In the genomic region with DNA sequence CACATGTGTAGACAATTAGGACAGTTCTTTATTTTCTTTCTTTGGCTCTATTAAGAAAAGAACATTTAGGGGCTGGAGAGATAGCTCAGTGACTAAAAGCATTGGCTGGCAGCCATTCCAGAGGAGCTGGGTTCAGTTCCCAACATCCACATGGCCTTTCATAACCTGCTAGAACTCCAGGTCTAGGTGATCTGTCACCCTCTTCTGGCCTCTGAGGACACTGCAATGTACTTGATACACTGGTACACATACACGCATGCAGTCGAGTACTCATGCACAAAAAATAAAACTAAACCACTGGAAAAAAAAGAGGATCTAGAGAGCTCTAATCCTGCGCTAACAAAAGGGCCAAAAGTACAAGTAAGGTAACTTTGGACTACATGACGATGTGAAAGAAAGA, we compare ENCODE assay signal across 23 mouse cellular contexts.
DNase-seq lines count a peak whose midpoint lies in the region; ATAC-seq and TF ChIP-seq lines count a peak whose summit lies in the region.
"Had no signal": no experiment of that assay in that cellular context is flagged by ENCODE, and none has a peak within 500 bp of the region (broad histone marks: within the 10 kb centered on the region; RNA-seq: fewer than 3 reads in every experiment).

No protein-coding gene starts in this region.

- DNase-seq in kidney, postnatal 0 days (ENCODE audit: low spot score) = no peak
- DNase-seq in retina, embryonic 14.5 days (ENCODE audit: low spot score) = peak; percentile 7
- no peak for DNase-seq in retina, postnatal 1 day
- DNase-seq in R1 (ENCODE audit: low read depth, low spot score) = peak; percentile 59
- DNase-seq in testis, postnatal 10 days (ENCODE audit: low spot score) = no peak
- DNase-seq: adrenal gland, postnatal 10 days; cerebellum, adult 18-20 months; cerebellum, postnatal 36 days; gastrocnemius, postnatal 10 days; heart, adult 11 months; heart, postnatal 10 days; kidney, adult 18-20 months; kidney, postnatal 10 days; thymus, postnatal 25 days had no signal

- H3K4me2 ChIP-seq in kidney, postnatal 0 days (ENCODE audit: low read length) = no peak overlapping the region
- no peak overlapping the region for H3K4me2 ChIP-seq in kidney, embryonic 14.5 days (replicated peaks; ENCODE audit: low read depth, low read length)
- H3K4me2 ChIP-seq: embryonic facial prominence, embryonic 15.5 days; heart, embryonic 12.5 days; liver, embryonic 11.5 days; midbrain, embryonic 12.5 days; neural tube, embryonic 12.5 days had no signal

- H3K27me3 ChIP-seq in kidney, postnatal 0 days (ENCODE audit: insufficient read depth, low read length) = no peaks in the 10 kb centered on the region
- no peaks in the 10 kb centered on the region for H3K27me3 ChIP-seq in kidney, embryonic 14.5 days (ENCODE audit: control insufficient read depth, insufficient read depth, low read length)
- H3K27me3 ChIP-seq: embryonic facial prominence, embryonic 15.5 days; midbrain, embryonic 12.5 days; neural tube, embryonic 12.5 days had no signal

- H3K36me3 ChIP-seq in kidney, postnatal 0 days (ENCODE audit: insufficient read depth, low read length) = no peaks in the 10 kb centered on the region
- H3K36me3 ChIP-seq in kidney, embryonic 14.5 days (ENCODE audit: control insufficient read depth, insufficient read depth, low read length) = peaks cover 7% of the 10 kb centered on the region; the same call in 1 of the 2 replicates
- H3K36me3 ChIP-seq: embryonic facial prominence, embryonic 15.5 days had no signal

- peak; percentile 36; the same call in 1 of the 2 replicates for TF ChIP-seq CTCF in kidney, postnatal 0 days (IDR thresholded peaks at IDR 0.05; ENCODE audit: low read depth)

- no peak overlapping the region for H3K27ac ChIP-seq in kidney, postnatal 0 days
- H3K27ac ChIP-seq in kidney, embryonic 14.5 days (ENCODE audit: low read depth, low read length) = no peak overlapping the region
- H3K27ac ChIP-seq: embryonic facial prominence, embryonic 15.5 days; hindbrain, embryonic 10.5 days; midbrain, embryonic 12.5 days; neural tube, embryonic 12.5 days had no signal

- no peaks in the 10 kb centered on the region for H3K4me1 ChIP-seq in kidney, postnatal 0 days (replicated peaks; ENCODE audit: insufficient read depth, low read length)
- H3K4me1 ChIP-seq in kidney, embryonic 14.5 days (ENCODE audit: control insufficient read depth, insufficient read depth, low read length) = no peaks in the 10 kb centered on the region
- H3K4me1 ChIP-seq: hindbrain, embryonic 10.5 days; midbrain, embryonic 12.5 days; neural tube, embryonic 12.5 days had no signal

- H3K9me3 ChIP-seq in kidney, postnatal 0 days (replicated peaks; ENCODE audit: low read length) = no peaks in the 10 kb centered on the region
- H3K9me3 ChIP-seq in kidney, embryonic 14.5 days (ENCODE audit: control insufficient read depth, low read length) = no peaks in the 10 kb centered on the region
- H3K9me3 ChIP-seq: embryonic facial prominence, embryonic 15.5 days; heart, embryonic 12.5 days; hindbrain, embryonic 10.5 days; midbrain, embryonic 12.5 days; neural tube, embryonic 12.5 days had no signal

- H3K4me3 ChIP-seq in kidney, postnatal 0 days (replicated peaks; ENCODE audit: low read depth, low read length) = no peak overlapping the region
- H3K4me3 ChIP-seq in kidney, embryonic 14.5 days (ENCODE audit: low read length) = no peak overlapping the region
- H3K4me3 ChIP-seq: embryonic facial prominence, embryonic 15.5 days; heart, embryonic 12.5 days; hindbrain, embryonic 10.5 days; midbrain, embryonic 12.5 days; neural tube, embryonic 12.5 days had no signal

- WGBS in kidney, postnatal 0 days = 97% methylated on average over 4 of the region's 4 CpGs
- 93% methylated on average over 4 of the region's 4 CpGs for WGBS in kidney, embryonic 14.5 days

- H3K9ac ChIP-seq in kidney, postnatal 0 days (ENCODE audit: low read depth, low read length) = no peak overlapping the region
- H3K9ac ChIP-seq in kidney, embryonic 14.5 days (ENCODE audit: low read depth, low read length) = no peak overlapping the region
- H3K9ac ChIP-seq: embryonic facial prominence, embryonic 15.5 days; heart, embryonic 12.5 days; midbrain, embryonic 12.5 days; neural tube, embryonic 12.5 days had no signal

- ATAC-seq in kidney, postnatal 0 days (replicated peaks; ENCODE audit: low FRiP score, low read depth) = no peak
- no peak for ATAC-seq in kidney, embryonic 14.5 days (ENCODE audit: low FRiP score, low TSS enrichment)
- no peak for ATAC-seq in monocyte, adult 5-6 weeks (replicated peaks; ENCODE audit: insufficient number of reproducible peaks, low FRiP score, low TSS enrichment, poor library complexity, severe bottlenecking)
- ATAC-seq: forebrain, embryonic 14.5 days had no signal

Comparison
In these comparisons a context has a peak if more than half of its experiments do, and no peak if none do; other contexts are left out.
1. DNase-seq: peak in retina, embryonic 14.5 days (single experiment) and R1 (single experiment); none in kidney, postnatal 0 days (single experiment), retina, postnatal 1 day (single experiment) and testis, postnatal 10 days (single experiment).